Mouse (Mus musculus): Measurements from ENCODE around the gene Hk1. TPM values are rescaled to one million over a fixed set of nuclear protein-coding genes. Genes with fewer than 3 reads are reported as not detected.
"Not testable (repeated sequence)": the region's sequence is repeated elsewhere in the genome, so short reads cannot be mapped to it uniquely, and the experiment has no call there.

Hk1 gene
- polyA plus RNA-seq, 1 experiment, result 9.7 TPM

- no peak for DNase-seq (ENCODE audit: low read depth, low spot score)
These were observed 52.7 kb downstream of the Hk1 start for GRCm38 (mm10) chr10:62326818-62327571.

GRCm38 (mm10) chr10:62326002-62326401 is 53.7 kb downstream of the Hk1 start:
- no peak for DNase-seq (ENCODE audit: low read depth, low spot score)
- WGBS, result 93% methylated on average over 8 of the region's 8 CpGs

More at GRCm38 (mm10) chr10:62326818-62327571, 52.7 kb downstream of the Hk1 start:
- WGBS, result 88% methylated on average over 8 of the region's 8 CpGs

- not testable (repeated sequence) for DNase-seq (ENCODE audit: low read depth, low spot score)
- 88% methylated on average over 8 of the region's 8 CpGs for WGBS
These were observed 56.9 kb downstream of the Hk1 start for GRCm38 (mm10) chr10:62322821-62323220.

- no peak for DNase-seq (ENCODE audit: low read depth, low spot score)
- WGBS, result 68% methylated on average over 9 of the region's 9 CpGs
These were observed 58.3 kb downstream of the Hk1 start for GRCm38 (mm10) chr10:62321457-62321856.

GRCm38 (mm10) chr10:62320402-62320978 is 59.2 kb downstream of the Hk1 start:
- WGBS, result 45% methylated on average over 9 of the region's 9 CpGs
- DNase-seq (ENCODE audit: low read depth, low spot score), result no peak

GRCm38 (mm10) chr10:62319154-62319553 is 60.6 kb downstream of the Hk1 start:
- DNase-seq (ENCODE audit: low read depth, low spot score), result no peak
- 75% methylated on average over 7 of the region's 7 CpGs for WGBS

GRCm38 (mm10) chr10:62316467-62316866 is 63.2 kb downstream of the Hk1 start:
- WGBS, result 69% methylated on average over 8 of the region's 8 CpGs
- no peak for DNase-seq (ENCODE audit: low read depth, low spot score)

GRCm38 (mm10) chr10:62313885-62314424 is 65.8 kb downstream of the Hk1 start:
- WGBS, result 55% methylated on average over 15 of the region's 15 CpGs
- DNase-seq (ENCODE audit: low read depth, low spot score), result no peak

- 80% methylated on average over 10 of the region's 10 CpGs for WGBS
- DNase-seq (ENCODE audit: low read depth, low spot score), result no peak
These were observed 66.6 kb downstream of the Hk1 start for GRCm38 (mm10) chr10:62313140-62313539.

GRCm38 (mm10) chr10:62311464-62311863 is 68.2 kb downstream of the Hk1 start:
- no peak for DNase-seq (ENCODE audit: low read depth, low spot score)
- 16% methylated on average over 6 of the region's 6 CpGs for WGBS

GRCm38 (mm10) chr10:62310259-62311039 is 69.3 kb downstream of the Hk1 start:
- WGBS, result 82% methylated on average over 10 of the region's 10 CpGs
- DNase-seq (ENCODE audit: low read depth, low spot score), result no peak

GRCm38 (mm10) chr10:62309593-62309992 is 70.1 kb downstream of the Hk1 start:
- no peak for DNase-seq (ENCODE audit: low read depth, low spot score)
- WGBS, result 95% methylated on average over 5 of the region's 5 CpGs

GRCm38 (mm10) chr10:62308896-62309491 is 70.7 kb downstream of the Hk1 start:
- DNase-seq (ENCODE audit: low read depth, low spot score), result no peak

GRCm38 (mm10) chr10:62306483-62306882 is 73.2 kb downstream of the Hk1 start:
- 61% methylated on average over 3 of the region's 3 CpGs for WGBS
- no peak for DNase-seq (ENCODE audit: low read depth, low spot score)

More at GRCm38 (mm10) chr10:62308896-62309491, 70.7 kb downstream of the Hk1 start:
- WGBS, result 90% methylated on average over 11 of the region's 11 CpGs

GRCm38 (mm10) chr10:62305090-62305489 is 74.6 kb downstream of the Hk1 start:
- DNase-seq (ENCODE audit: low read depth, low spot score), result no peak
- 49% methylated on average over 6 of the region's 6 CpGs for WGBS

- no peak for DNase-seq (ENCODE audit: low read depth, low spot score)
- 37% methylated on average over 23 of the region's 23 CpGs for WGBS
These were observed 79.5 kb downstream of the Hk1 start for GRCm38 (mm10) chr10:62300006-62300827.

- 78% methylated on average over 23 of the region's 26 CpGs for WGBS
- DNase-seq (ENCODE audit: low read depth, low spot score), result no peak
These were observed 83.4 kb downstream of the Hk1 start for GRCm38 (mm10) chr10:62296086-62296872.

- 78% methylated on average over 4 of the region's 4 CpGs for WGBS
- no peak for DNase-seq (ENCODE audit: low read depth, low spot score)
These were observed 85.6 kb downstream of the Hk1 start for GRCm38 (mm10) chr10:62294112-62294511.

Data from large intestine, adult 2 months (tissue).